Mouse (Mus musculus): ENCODE measurements around the gene Cyp2j6.
"Not testable (repeated sequence)": the region's sequence is repeated elsewhere in the genome, so short reads cannot be mapped to it uniquely, and the experiment has no call there.

Cyp2j6 gene

DNA sequence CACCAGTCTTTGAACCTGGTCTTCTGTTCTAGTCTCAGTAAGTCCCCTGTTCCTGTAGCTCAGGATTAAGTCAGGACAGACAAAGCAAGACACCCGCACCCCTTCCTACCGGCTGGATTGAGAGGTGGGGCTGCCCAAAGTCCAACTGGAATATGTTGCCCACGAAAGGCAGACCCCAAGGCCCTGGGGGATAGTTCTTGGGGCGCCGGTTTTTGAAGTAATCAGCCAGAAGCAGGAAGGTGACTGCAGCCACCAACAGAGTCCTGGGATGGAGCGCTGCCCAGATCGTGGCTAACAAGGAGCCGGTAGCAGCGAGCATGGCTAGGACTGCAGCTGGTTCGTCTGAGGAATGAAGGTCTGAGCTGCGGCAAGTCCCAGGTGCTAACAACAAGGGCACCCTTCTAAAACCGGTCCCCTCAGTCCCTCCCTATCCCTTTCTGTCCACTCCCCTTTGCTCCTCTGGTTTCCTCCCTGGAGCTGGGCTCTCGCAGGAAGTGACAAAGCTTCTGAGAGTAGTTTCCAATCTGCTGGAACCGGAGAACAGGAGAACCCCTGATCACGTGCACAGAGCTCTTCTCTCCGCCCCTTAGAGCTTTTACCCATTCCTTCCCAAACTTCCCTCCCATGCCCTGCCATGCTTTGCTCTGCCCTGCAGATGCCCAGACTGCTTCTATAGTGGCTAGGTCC lies at the start of gene Cyp2j6:
TSS of gene Cyp2j6 (minus strand) at position 529 of the 687 bp plus-strand sequence.
- DNase-seq, result peak; percentile 15

DNA sequence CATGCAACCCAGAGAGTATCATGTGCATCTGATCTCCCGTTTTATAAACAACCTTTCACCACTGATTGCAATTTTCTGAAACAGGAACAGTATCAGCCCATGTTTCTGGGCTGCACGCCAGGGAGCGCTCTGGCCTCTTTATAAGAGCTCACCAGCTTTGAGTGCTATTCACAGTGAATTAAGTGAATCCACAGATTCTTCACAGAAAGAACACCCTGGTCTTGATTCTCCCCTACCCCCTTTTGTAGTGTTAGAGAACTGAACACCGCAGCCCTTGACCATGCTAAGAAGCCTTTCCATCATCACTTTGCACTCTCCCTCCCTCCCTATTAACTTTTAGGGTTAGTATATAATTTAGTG lies 38.3 kb upstream of the Cyp2j6 start:
- DNase-seq, result peak; percentile 18

DNA sequence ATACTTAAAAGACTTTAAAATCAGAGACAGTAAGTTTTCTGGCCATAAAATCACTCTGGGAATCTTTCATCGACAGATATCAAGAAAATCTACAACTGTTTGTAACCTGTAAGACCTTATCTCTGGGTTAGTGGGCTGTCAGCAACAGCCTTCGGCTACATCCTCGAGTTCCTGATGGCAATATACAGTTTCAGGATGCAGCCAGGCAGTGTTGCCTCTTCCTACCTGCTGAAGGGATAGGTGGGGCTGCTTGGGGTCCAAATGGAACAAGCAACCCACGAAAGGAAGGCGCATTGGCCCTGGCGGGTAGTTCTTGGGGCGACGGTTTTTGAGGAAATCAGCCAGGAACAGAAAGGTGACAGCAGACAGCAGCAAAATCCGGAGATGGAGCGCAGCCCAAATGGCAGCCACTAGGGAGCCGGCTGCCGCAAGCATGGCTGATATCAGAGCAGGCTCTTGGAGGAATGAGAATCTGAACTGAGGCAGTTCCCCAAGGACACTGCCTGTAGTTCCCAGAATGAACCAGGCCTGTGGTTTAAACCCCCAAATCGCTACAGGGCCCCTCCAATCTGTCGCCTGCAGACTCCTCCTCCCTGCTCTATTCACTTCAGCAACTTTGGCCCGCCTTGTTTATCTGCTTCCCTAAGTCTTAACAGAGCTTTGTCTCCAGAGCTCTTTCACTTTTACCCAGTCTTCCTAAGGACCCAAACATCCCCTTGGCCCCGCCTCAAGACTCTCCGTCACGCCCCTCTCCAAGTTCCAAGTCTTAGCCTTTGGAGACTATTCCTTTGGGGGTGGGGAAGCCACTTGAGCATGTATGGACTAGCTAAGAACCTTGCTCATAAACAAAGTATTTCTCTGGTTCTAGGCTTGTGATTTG lies 37.7 kb upstream of the Cyp2j6 start, which contains the start of gene Cyp2j9:
TSS of gene Cyp2j9 (minus strand) at position 668 of the 880 bp plus-strand sequence.
- peak; percentile 12 for DNase-seq

DNA sequence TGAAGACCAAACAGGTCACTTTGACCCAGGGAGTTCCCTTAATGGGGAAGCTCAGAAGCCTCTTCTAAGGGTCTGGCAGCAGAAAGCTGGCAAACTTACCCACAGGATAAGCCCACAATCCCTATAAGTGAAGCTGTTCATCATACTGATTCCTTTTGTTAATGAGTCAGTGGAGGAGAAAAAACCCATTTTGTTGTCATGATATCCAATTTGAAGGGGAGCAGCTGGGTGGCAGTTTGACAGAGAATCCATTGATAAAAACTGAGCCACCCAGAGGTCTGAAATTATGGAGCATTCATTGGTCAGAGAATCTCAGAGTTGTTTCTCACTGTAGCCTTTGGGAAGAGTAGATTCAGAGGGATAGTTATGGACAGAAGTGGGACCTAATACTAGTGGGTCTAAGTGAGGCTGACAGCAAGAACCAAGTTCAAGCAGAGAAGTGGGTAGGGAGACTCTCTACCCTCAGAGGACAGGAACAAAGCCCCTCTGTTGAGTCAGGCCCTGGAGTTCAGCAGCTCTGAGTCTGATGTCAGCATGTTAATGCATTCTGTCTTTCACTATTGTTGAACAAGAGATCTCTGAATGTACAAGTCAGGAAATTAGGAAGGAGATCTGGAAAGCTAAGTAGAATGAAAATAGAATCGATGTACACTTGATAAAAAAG lies 28.1 kb upstream of the Cyp2j6 start:
- DNase-seq, result no peak

DNA sequence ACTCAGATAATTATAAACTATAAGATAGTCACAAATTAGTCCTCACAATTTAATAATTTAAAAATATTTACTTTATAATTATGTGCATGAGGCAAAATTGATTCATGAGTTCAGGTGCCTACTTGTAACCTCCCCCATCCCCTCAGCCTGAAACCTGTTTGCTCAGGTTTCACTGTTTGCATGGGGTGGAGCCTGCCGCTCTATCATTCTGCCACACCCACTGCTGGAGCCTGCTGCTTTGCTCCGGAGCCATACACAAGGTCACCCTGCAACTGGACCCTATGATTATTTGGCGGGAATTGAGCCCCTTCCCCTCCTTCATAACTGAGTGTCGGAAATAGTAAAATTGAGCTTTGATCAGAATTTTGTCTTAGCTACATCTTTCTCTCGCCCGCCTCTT lies 26.9 kb upstream of the Cyp2j6 start:
- DNase-seq, result not testable (repeated sequence)

DNA sequence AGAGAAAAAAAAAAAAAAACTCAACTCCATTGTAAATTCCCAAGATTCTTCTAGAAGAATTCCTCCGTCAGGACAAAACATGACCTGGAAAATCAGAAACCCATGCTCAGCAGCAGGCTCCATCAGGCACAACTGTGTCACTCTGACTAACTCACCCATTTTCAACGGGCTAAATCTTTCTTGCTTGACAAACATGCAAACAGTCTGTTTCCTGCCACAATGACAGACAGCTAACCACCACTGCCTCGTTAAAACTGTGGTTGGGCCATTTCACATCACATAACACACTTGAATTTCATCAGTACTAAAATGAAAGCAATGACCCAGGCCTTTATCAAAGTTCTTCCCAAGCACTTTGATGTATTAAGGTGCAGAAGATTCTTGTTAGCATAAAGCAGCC lies 16.0 kb upstream of the Cyp2j6 start:
- no peak for DNase-seq

DNA sequence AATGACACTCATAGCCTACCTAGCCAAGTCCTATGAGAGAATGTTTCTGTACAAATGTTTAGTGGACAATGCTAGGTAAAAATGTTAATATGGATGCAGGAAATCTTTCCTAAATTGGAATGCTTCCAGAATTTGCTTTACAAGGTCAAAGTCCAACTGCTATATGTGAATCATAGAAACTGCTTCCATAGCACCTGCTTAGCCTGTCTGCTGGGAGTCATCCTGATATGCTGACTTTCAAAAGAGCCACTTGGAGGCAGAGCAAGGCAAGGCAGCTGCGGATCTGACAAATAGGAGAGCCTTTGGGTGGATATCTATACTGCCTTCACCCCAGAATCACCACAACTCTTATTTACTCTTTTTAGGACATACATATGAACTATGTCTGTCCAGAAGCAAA lies 14.5 kb upstream of the Cyp2j6 start:
- DNase-seq, result no peak

DNA sequence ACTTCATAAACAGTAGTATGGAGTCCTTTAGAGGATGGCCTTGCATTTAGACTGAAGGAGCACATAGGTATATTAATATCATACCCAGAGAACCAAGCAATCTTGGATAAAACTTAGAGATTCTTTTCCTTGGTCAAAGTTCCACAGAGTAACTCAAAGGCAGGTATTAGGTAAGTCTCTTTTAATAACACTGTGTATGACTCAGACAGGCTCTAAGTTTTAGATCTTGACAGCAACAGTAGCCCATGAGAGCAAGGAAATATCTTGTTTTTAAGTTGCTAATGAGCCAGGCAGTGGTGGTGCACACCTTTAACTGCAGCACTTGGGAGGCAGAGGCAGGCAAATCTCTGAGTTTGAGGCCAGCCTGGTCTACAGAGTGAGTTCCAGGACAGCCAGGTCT lies 12.3 kb upstream of the Cyp2j6 start:
- DNase-seq, result no peak

DNA sequence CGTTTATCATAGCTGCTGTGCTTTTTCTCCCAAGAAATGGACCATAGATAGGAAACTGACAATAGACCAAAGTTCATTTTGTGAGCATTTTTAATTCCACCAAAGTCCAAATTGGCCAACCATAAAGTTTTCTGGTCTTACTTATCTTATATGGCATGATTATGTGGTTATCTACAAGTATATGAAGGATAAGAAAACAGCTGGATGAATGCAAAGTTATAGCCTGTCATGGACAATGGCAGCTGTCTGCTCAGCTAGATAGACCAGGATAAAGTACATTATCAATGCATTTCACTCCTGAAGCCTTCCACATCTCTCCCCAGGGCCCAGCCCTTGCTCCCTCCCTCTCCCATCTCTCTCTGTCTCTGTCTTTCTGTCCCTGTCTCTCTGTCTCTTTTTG lies 7.0 kb upstream of the Cyp2j6 start:
- no peak for DNase-seq

DNA sequence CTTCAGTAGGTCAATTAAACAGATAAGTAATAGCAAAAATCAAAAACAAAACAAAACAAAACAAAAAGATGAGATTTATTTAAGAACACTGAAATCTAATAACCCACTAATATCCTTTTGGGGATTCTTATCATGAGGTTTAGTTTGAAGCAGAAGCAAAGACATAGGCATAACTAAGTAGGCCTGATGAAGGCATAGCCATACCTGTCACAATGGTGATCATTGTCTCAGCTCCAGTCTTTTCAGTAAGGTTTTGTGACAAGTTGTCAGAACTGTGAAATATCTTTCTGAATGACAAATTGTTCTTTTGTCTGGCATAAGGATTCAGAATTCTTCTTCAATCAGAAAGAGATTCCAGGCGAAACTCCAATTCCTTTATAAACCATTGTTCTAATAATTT lies 6.3 kb upstream of the Cyp2j6 start:
- DNase-seq, result no peak

DNA sequence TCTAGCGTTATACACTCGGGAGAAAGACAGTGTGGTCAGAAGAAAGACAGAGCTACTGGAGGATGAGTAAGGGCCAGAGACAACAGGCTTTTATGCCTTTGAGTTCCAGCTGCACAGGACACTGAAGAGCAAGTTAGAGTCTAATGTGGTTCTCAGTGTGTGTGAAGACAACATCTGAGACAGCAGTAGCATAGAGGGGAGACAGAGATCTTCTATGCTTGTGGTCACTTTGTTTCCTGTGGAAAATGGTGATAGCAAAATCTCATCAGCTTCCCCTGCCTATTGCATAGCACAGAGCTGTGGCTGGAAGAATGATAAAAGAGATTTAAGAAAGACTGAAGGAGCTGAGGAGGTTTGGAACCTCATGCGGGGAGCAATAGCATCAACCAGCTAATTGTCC lies 1.8 kb downstream of the Cyp2j6 start:
- DNase-seq, result no peak

DNA sequence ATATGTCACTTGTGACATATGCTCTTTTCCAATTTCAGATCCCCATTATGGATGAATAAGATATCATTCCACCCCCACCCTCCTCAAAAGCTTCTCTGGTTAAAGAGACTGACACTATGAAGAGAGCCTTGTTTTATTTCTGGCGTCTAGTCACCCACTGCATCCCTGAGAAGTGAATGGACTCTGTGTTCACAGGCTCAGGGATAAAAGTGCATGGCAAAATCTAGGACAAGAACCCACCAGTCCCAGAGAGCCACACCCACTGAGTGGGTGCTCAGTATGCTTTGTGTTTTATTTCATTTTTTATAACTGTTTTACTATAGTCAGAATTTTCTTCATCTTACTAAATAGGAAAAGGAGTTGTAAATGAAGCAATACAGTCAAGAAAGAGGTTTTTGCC lies 7.5 kb downstream of the Cyp2j6 start:
- no peak for DNase-seq

DNA sequence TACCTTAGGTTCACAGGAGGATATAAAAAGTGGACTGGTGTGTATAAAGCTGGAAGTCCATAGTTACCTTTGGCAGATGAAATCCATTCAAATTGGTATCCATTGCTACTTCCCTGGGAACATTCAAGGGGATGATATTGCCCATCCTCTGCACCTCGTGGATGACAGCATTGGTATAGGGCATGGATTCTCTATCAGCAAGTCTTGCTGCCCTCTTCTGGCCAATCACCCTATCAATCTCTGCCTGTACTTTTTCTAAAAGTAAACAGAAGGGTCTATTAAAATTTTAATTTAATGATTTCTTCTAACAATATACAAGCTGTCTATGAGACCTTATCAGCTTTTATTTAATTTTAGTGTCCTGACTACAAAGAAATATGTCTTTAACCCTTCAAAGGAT lies 27.7 kb downstream of the Cyp2j6 start:
- no peak for DNase-seq

DNA sequence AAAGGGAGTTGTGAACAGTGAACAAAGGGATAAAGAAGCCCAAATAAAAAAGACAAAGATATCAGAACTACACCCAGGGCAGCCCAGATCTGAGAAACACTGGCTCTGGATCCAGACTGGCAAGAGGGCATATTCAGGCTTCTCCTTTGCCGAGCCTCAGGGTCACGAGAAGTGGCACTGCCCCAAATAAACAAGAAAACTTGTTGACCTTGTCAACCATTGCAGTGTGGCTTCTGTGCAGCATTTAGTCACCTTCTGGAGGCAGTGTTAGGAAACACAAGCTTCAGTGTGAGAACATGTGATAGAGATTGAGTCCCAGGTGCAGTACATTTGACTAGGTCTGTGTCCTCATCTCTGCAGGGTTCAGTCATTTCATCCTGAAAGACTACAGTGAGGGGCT lies 31.2 kb downstream of the Cyp2j6 start:
- DNase-seq, result no peak

DNA sequence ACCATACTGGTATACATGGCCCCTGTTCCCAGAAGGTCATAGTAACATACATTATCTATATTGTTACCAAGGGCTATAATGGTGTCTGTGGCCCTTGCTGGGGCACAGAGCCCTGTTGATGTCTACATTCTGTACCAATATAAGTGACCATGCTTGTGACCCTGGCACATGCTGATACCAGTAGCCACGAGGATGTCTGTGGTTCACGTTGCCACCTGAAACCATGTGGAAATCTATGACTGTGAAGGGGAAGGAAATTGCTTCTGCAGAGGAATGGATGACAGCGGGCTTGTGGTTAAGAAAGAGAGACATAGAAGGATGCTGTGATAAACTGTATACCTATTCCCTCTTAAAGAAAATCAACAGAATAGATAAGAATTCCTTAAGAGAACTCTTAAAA lies 43.4 kb downstream of the Cyp2j6 start:
- no peak for DNase-seq

DNA sequence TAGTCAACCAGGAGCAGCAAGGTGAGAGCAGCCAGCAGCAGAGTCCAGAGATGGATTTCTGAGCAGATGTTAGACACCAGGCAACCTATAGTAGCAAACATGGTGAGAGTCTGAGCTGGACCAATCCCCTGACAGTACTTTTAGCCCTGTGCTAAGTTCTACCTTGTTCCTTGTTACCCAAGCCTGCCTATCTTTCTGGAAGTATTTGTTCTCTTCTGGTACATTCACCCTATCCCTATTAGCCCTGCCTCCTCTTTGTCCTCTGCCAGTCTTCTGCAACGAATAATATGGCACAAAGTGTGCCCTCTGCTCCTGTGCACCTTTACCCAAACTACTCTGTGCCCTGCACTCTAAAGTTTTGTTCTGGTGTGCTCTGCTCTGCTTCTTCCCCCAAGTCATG lies 46.2 kb downstream of the Cyp2j6 start, which contains the start of gene Cyp2j8:
TSS of gene Cyp2j8 (minus strand) at position 101 of the 400 bp plus-strand sequence.
- no peak for DNase-seq

Data from liver (tissue).